Mouse (Mus musculus) inflammation-experienced regulatory T-cells, adult 16 weeks (primary cell): ENCODE results near the gene Gde1. TPM values are rescaled to one million over a fixed set of nuclear protein-coding genes. Genes with fewer than 3 reads are reported as not detected.

Experiments used
- polyA plus RNA-seq: library from polyadenylated mRNA; unstranded; fragments of 100-300 nt; shearing (Covaris generic); gene quantifications from one replicate; pipeline ENCODE4 v1.2.1, GENCODE M21; 2017

The Gde1 gene
- polyA plus RNA-seq: 29.4 TPM

DNA sequence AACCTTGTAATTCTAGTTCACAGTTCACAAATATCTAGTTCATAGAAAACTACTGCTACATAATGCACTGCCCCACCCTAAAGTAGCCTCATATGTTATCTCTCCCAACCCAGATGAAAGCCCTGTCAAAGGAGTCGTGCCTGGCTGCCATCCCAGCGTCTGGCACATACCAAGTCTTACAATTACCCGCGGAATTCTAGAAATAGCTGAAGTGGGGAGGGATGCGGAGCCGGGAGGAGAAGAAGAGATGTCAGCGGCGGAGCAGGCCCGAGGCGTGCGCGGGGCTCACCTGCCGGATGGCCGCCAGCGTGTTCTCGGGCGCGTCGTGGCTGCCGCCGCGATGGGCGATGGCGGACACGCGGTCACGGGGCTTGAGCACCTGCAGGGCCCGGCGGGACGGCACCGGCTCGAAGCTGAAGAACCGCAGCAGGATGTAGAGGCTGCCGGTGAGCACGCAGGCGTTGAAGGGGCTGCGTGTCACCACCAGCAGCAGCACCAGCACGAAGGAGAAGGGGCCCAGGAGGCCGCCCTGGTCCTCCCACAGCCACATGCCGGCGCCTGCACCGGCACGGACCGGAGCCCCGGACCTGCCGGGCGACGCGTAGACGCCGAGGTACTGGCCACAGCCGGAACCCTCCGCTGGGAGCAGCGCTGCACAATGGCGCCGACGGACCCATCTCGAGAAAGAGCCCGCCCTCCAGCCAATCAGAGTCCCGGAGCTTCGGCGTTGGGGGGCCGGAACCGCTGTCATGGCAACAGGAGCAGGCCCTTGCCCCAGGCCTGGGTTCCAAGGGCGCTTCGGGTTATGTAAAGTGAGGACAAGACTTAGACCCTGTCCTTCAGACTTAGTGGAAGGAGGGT lies at the start of gene Gde1:
Gene Gde1, minus strand, starts transcription at position 678 of the 861 bp plus-strand sequence.

GRCm38 (mm10) chr7:118739975-118740531 lies 34.5 kb upstream of the Gde1 start, which contains the start of gene Vps35l:
Vps35l (plus strand) TSS chr7:118740226.

DNA sequence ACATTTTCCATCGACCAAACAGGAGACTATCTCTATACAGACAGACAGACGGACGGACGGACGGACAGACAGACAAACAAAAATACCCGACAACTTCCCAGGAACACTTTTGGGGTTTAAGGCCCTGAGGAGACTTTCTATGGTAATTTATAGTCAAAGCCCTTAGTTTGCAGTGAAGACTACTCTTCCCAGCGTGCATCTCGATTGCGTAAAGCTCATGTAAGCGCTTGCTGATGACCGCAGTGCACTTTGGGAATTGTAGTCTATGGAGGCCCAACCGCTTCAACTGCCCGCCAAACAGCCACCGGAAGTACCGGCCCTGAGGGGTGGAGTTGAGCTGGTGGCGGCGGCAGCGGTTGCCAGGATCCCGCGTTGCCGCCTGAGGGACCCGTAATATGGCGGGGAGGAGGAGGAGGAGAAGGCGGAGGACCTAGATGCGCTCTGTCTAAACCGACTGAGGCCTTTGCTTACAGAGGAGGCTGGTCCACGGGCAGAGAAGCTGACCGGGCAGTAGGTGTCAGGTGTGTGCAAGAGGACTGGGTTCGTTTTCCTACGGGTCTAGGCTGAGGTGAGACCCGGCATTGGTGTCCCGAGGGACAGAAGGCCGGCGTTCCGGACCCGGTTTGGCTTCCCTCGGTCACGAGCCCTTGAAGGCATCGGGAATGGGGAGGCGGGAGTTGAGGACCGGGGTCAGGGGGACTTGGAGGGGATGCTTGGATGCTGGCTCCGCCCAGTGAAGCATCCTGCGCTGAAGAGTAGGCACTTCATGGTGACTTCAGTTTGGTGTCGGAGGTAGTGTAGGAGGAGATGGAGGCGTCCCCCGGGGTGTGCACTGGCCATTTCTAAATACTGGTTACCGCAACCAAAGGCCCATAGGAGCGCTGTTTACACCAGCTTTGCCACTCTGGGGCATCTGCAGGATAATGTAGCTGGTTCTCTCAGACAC lies 6.9 kb upstream of the Gde1 start, which contains the start of gene Ccp110:
Gene Ccp110, plus strand, starts transcription at position 325 of the 946 bp plus-strand sequence.

Other genes starting within 250 kb of the Gde1 start
- 0.89 TPM for gene Itpripl2, start 213.8 kb downstream of the Gde1 start, polyA plus RNA-seq
- 13.9 TPM for gene Coq7, start 172.4 kb downstream of the Gde1 start, polyA plus RNA-seq
- gene Tmc7, start 121.0 kb downstream of the Gde1 start, polyA plus RNA-seq: 0.09 TPM
- gene Tmc5, start 108.5 kb downstream of the Gde1 start, polyA plus RNA-seq: not detected
- 7.9 TPM for gene Ccp110, start 6.8 kb upstream of the Gde1 start, polyA plus RNA-seq
- gene Vps35l, start 34.4 kb upstream of the Gde1 start, polyA plus RNA-seq: 122 TPM
- 0.82 TPM for gene Iqck, start 150.0 kb upstream of the Gde1 start, polyA plus RNA-seq
- 36.1 TPM for gene Knop1, start 150.5 kb upstream of the Gde1 start, polyA plus RNA-seq